Mouse (Mus musculus) midbrain, embryonic 10.5 days (tissue): ENCODE data around the gene CN725425. TPM values are rescaled to one million over a fixed set of nuclear protein-coding genes. Genes with fewer than 3 reads are reported as not detected.

ENCODE experiments used
- DNase-seq: peaks from one replicate; pipeline ENCODE4 v3.0.0-alpha.2; 2017; ENCODE audit warnings: low spot score
- H3K27ac ChIP-seq: fragments of 300-500 bp; sonication (generic); replicated peaks from 2 replicates; pipeline ENCODE4 v1.5.1; 2016; ENCODE audit warnings: mild to moderate bottlenecking
- H3K27me3 ChIP-seq: fragments of 300-500 bp; sonication (generic); 2 replicates; pipeline ENCODE4 v1.6.1; 2016; ENCODE audit warnings: low read depth, mild to moderate bottlenecking; ENCODE audit not compliant: poor library complexity, severe bottlenecking
- H3K36me3 ChIP-seq: fragments of 300-500 bp; sonication (generic); 2 replicates; pipeline ENCODE4 v1.6.1; 2016; ENCODE audit warnings: mild to moderate bottlenecking, moderate library complexity
- H3K4me1 ChIP-seq: fragments of 300-500 bp; sonication (generic); 2 replicates; pipeline ENCODE4 v1.6.1; 2016
- H3K4me3 ChIP-seq: fragments of 300-500 bp; sonication (generic); 2 replicates; pipeline ENCODE4 v1.5.1; 2016; ENCODE audit warnings: mild to moderate bottlenecking, moderate library complexity
- H3K9me3 ChIP-seq: fragments of 300-500 bp; sonication (generic); replicated peaks from 2 replicates; pipeline ENCODE4 v1.6.1; 2016; ENCODE audit warnings: mild to moderate bottlenecking
- WGBS: fragments of 180-500 bp; shearing (Covaris S2); methylation state at CpG from one replicate; pipeline ENCODE4 v1.1.7; 2016; 5-methylcytosine and 5-hydroxymethylcytosine counted together
- polyA plus RNA-seq: library from polyadenylated mRNA; unstranded; fragments of >200 nt; fragmentation: Nextera tagmentation; extraction: Ambion mirVana; gene quantifications from 2 replicates; pipeline ENCODE4 v1.2.1, GENCODE M21; 2016

Gene CN725425
- polyA plus RNA-seq: not detected in 2 replicates

- WGBS: 95% methylated on average over 30 of the region's 30 CpGs
- DNase-seq: no peak
- Histone ChIP-seq H3K27me3 (no peaks in the 10 kb centered on the region), H3K9me3 (no peaks in the 10 kb centered on the region), H3K4me3 (no peak within 1 kb of the TSS), H3K36me3 (no peaks in the 10 kb centered on the region), H3K4me1 (peaks cover 8% of the 10 kb centered on the region), H3K27ac (no peak within 1 kb of the TSS)
These were observed at the start of gene CN725425 for GRCm38 (mm10) chr15:91199256-91199905. Gene CN725425 (plus strand): TSS chr15:91199494.

GRCm38 (mm10) chr15:91152592-91152991, 46.7 kb upstream of the CN725425 start:
- no peak for DNase-seq
- no peaks in the 10 kb centered on the region for H3K27me3 ChIP-seq
- WGBS: 86% methylated on average over 1 of the region's 1 CpGs
- H3K4me1 ChIP-seq: no peaks in the 10 kb centered on the region
- no peak overlapping the region for H3K4me3 ChIP-seq
- H3K36me3 ChIP-seq: peaks cover 91% of the 10 kb centered on the region
- H3K9me3 ChIP-seq: peaks cover 43% of the 10 kb centered on the region
- H3K27ac ChIP-seq: no peak overlapping the region

- Histone ChIP-seq H3K9me3 (peaks cover 36% of the 10 kb centered on the region), H3K4me3 (no peak overlapping the region), H3K27ac (no peak overlapping the region), H3K36me3 (peaks cover 91% of the 10 kb centered on the region), H3K4me1 (no peaks in the 10 kb centered on the region), H3K27me3 (no peaks in the 10 kb centered on the region)
- DNase-seq: no peak
- WGBS: 90% methylated on average over 3 of the region's 3 CpGs
These were observed 46.0 kb upstream of the CN725425 start for GRCm38 (mm10) chr15:91153311-91153710.

GRCm38 (mm10) chr15:91161153-91161552, 38.1 kb upstream of the CN725425 start:
- Histone ChIP-seq H3K4me3 (no peak overlapping the region), H3K4me1 (peaks cover 6% of the 10 kb centered on the region; the same call in 1 of the 2 replicates), H3K27ac (no peak overlapping the region), H3K36me3 (peaks cover 59% of the 10 kb centered on the region), H3K27me3 (no peaks in the 10 kb centered on the region), H3K9me3 (peaks cover 13% of the 10 kb centered on the region)
- 94% methylated on average over 5 of the region's 5 CpGs for WGBS
- no peak for DNase-seq

- peaks cover 46% of the 10 kb centered on the region for H3K36me3 ChIP-seq
- 94% methylated on average over 2 of the region's 2 CpGs for WGBS
- no peak for DNase-seq
- peaks cover 7% of the 10 kb centered on the region; the same call in 1 of the 2 replicates for H3K4me1 ChIP-seq
- H3K27me3 ChIP-seq: no peaks in the 10 kb centered on the region
- H3K9me3 ChIP-seq: no peaks in the 10 kb centered on the region
- H3K27ac ChIP-seq: no peak overlapping the region
- H3K4me3 ChIP-seq: no peak overlapping the region
These were observed 35.8 kb upstream of the CN725425 start for GRCm38 (mm10) chr15:91163454-91163853.

- Histone ChIP-seq H3K36me3 (peaks cover 41% of the 10 kb centered on the region), H3K4me1 (peaks cover 7% of the 10 kb centered on the region; the same call in 1 of the 2 replicates), H3K4me3 (no peak overlapping the region), H3K27ac (0 out of 2 replicates have a peak overlapping the region, but pooled peaks have one; percentile 49), H3K9me3 (no peaks in the 10 kb centered on the region), H3K27me3 (no peaks in the 10 kb centered on the region)
- DNase-seq: peak; percentile 39
- 3% methylated on average over 5 of the region's 5 CpGs for WGBS
These were observed 34.3 kb upstream of the CN725425 start for GRCm38 (mm10) chr15:91165021-91165420.

- Histone ChIP-seq H3K27me3 (no peaks in the 10 kb centered on the region), H3K4me3 (no peak overlapping the region), H3K27ac (no peak overlapping the region), H3K36me3 (peaks cover 31% of the 10 kb centered on the region), H3K9me3 (no peaks in the 10 kb centered on the region), H3K4me1 (peaks cover 7% of the 10 kb centered on the region; the same call in 1 of the 2 replicates)
- WGBS: 92% methylated on average over 13 of the region's 13 CpGs
- no peak for DNase-seq
These were observed 31.3 kb upstream of the CN725425 start for GRCm38 (mm10) chr15:91167850-91168562.

GRCm38 (mm10) chr15:91170602-91171328, 28.5 kb upstream of the CN725425 start:
- 90% methylated on average over 9 of the region's 9 CpGs for WGBS
- no peak for DNase-seq
- no peaks in the 10 kb centered on the region for H3K27me3 ChIP-seq
- no peak overlapping the region for H3K27ac ChIP-seq
- H3K9me3 ChIP-seq: no peaks in the 10 kb centered on the region
- peaks cover 48% of the 10 kb centered on the region for H3K36me3 ChIP-seq
- no peak overlapping the region for H3K4me3 ChIP-seq
- 0 out of 2 replicates have a peak, but pooled peaks cover 4% of the 10 kb centered on the region for H3K4me1 ChIP-seq

GRCm38 (mm10) chr15:91171332-91171731, 28.0 kb upstream of the CN725425 start:
- WGBS: 93% methylated on average over 4 of the region's 4 CpGs
- Histone ChIP-seq H3K4me1 (no peaks in the 10 kb centered on the region), H3K27ac (no peak overlapping the region), H3K9me3 (no peaks in the 10 kb centered on the region), H3K36me3 (peaks cover 52% of the 10 kb centered on the region), H3K27me3 (no peaks in the 10 kb centered on the region), H3K4me3 (no peak overlapping the region)
- DNase-seq: no peak

- 90% methylated on average over 4 of the region's 4 CpGs for WGBS
- Histone ChIP-seq H3K4me3 (no peak overlapping the region), H3K4me1 (no peaks in the 10 kb centered on the region), H3K36me3 (peaks cover 61% of the 10 kb centered on the region), H3K27ac (no peak overlapping the region), H3K9me3 (no peaks in the 10 kb centered on the region), H3K27me3 (no peaks in the 10 kb centered on the region)
- no peak for DNase-seq
These were observed 27.1 kb upstream of the CN725425 start for GRCm38 (mm10) chr15:91172193-91172592.

GRCm38 (mm10) chr15:91178656-91179314, 20.5 kb upstream of the CN725425 start:
- H3K4me1 ChIP-seq: peaks cover 13% of the 10 kb centered on the region
- H3K9me3 ChIP-seq: no peaks in the 10 kb centered on the region
- peaks cover 81% of the 10 kb centered on the region for H3K36me3 ChIP-seq
- no peak overlapping the region for H3K4me3 ChIP-seq
- no peak for DNase-seq
- WGBS: 86% methylated on average over 9 of the region's 9 CpGs
- no peak overlapping the region for H3K27ac ChIP-seq
- H3K27me3 ChIP-seq: no peaks in the 10 kb centered on the region

- 67% methylated on average over 15 of the region's 15 CpGs for WGBS
- no peak overlapping the region for H3K27ac ChIP-seq
These were observed 19.2 kb upstream of the CN725425 start for GRCm38 (mm10) chr15:91179911-91180622.

More at GRCm38 (mm10) chr15:91179911-91180622, 19.2 kb upstream of the CN725425 start:
- H3K4me3 ChIP-seq: no peak overlapping the region
- peaks cover 85% of the 10 kb centered on the region for H3K36me3 ChIP-seq
- H3K4me1 ChIP-seq: peaks cover 13% of the 10 kb centered on the region
- no peaks in the 10 kb centered on the region for H3K27me3 ChIP-seq
- H3K9me3 ChIP-seq: no peaks in the 10 kb centered on the region
- DNase-seq: no peak
